Mouse (Mus musculus): ENCODE measurements at regions not wholly inside any gene's neighbourhood (a gene's known extent, or its start where the extent isn't known, plus 50 kb on each side); places are given as distances from the start of the nearest gene placed in this dataset.

- no peak for DNase-seq
Observed at GRCm38 (mm10) chr17:85758581-85759098, 70.6 kb upstream of the Six2 start.

GRCm38 (mm10) chr17:85757647-85758046, 69.6 kb upstream of the Six2 start:
- no peak for DNase-seq

- no peak for DNase-seq
Observed at GRCm38 (mm10) chr17:85755557-85755956, 67.5 kb upstream of the Six2 start.

- no peak for DNase-seq
Observed at GRCm38 (mm10) chr17:85748649-85749081, 60.6 kb upstream of the Six2 start.

GRCm38 (mm10) chr17:85747976-85748648, 60.0 kb upstream of the Six2 start:
- no peak for DNase-seq
